Mouse (Mus musculus) liver, postnatal 0 days (tissue): ENCODE results near the gene Setdb2.

ENCODE experiments used
- CTCF ChIP-seq: sonication (generic); IDR thresholded peaks from 2 replicates; pipeline ENCODE4 v1.5.1; 2016; ENCODE audit warnings: antibody characterized with exemption, low read depth
- EP300 ChIP-seq: IDR thresholded peaks from 2 replicates; pipeline ENCODE4 v1.6.1; 2016; ENCODE audit warnings: antibody characterized with exemption, low read depth, mild to moderate bottlenecking

- TF ChIP-seq EP300 (no peak; the same call in 1 of the 2 replicates), CTCF (no peak)
Measured at GRCm38 (mm10) chr14:59445421-59445820, 4.7 kb upstream of the Setdb2 start.
